Mouse (Mus musculus) heart, embryonic 12.5 days (tissue): ENCODE measurements around the gene Rtl8c. TPM values are rescaled to one million over a fixed set of nuclear protein-coding genes. Genes with fewer than 3 reads are reported as not detected.
"Not testable (repeated sequence)": the region's sequence is repeated elsewhere in the genome, so short reads cannot be mapped to it uniquely, and the experiment has no call there.

ENCODE experiments used
- ATAC-seq: fragments of 200-750 bp; cut with Nextera tagmentation; 2 replicates; pipeline ENCODE4 v1.8.0; 2017; ENCODE audit warnings: moderate TSS enrichment, moderate library complexity; ENCODE audit not compliant: insufficient number of reproducible peaks, low FRiP score
- H3K27ac ChIP-seq: fragments of 300-500 bp; sonication (generic); 2 replicates; pipeline ENCODE4 v1.5.1; 2016; ENCODE audit warnings: mild to moderate bottlenecking, moderate library complexity; ENCODE audit not compliant: poor library complexity, severe bottlenecking
- H3K27me3 ChIP-seq: fragments of 300-500 bp; sonication (generic); replicated peaks from 2 replicates; pipeline ENCODE4 v1.6.1; 2016; ENCODE audit warnings: mild to moderate bottlenecking, moderate library complexity
- H3K36me3 ChIP-seq: fragments of 300-500 bp; sonication (generic); 2 replicates; pipeline ENCODE4 v1.6.1; 2016; ENCODE audit warnings: mild to moderate bottlenecking, moderate library complexity
- H3K4me1 ChIP-seq: fragments of 300-500 bp; sonication (generic); replicated peaks from 2 replicates; pipeline ENCODE4 v1.6.1; 2016; ENCODE audit warnings: mild to moderate bottlenecking
- H3K4me2 ChIP-seq: fragments of 300-500 bp; sonication (generic); 2 replicates; pipeline ENCODE4 v1.6.1; 2016; ENCODE audit warnings: mild to moderate bottlenecking, moderate library complexity
- H3K4me3 ChIP-seq: fragments of 300-500 bp; sonication (generic); 2 replicates; pipeline ENCODE4 v1.5.1; 2016; ENCODE audit warnings: mild to moderate bottlenecking
- H3K9ac ChIP-seq: fragments of 300-500 bp; sonication (generic); 2 replicates; pipeline ENCODE4 v1.6.1; 2016; ENCODE audit warnings: mild to moderate bottlenecking, moderate library complexity
- H3K9me3 ChIP-seq: fragments of 300-500 bp; sonication (generic); replicated peaks from 2 replicates; pipeline ENCODE4 v1.6.1; 2016; ENCODE audit warnings: mild to moderate bottlenecking, moderate library complexity
- WGBS: fragments of 180-500 bp; shearing (Covaris S2); methylation state at CpG from one replicate; pipeline ENCODE4 v1.1.7; 2016; 5-methylcytosine and 5-hydroxymethylcytosine counted together
- polyA plus RNA-seq: library from polyadenylated mRNA; unstranded; fragments of >200 nt; fragmentation: Nextera tagmentation; extraction: Ambion mirVana; gene quantifications from 2 replicates; pipeline ENCODE4 v1.2.1, GENCODE M21; 2016

The Rtl8c gene
- polyA plus RNA-seq = 49.7 and 56.2 TPM in 2 replicates

- Histone ChIP-seq H3K9ac (peak within 1 kb of the TSS; percentile 71), H3K4me3 (peak within 1 kb of the TSS; percentile 55), H3K27ac (peak within 1 kb of the TSS; percentile 71), H3K4me1 (no peaks in the 10 kb centered on the region), H3K27me3 (no peaks in the 10 kb centered on the region), H3K36me3 (no peaks in the 10 kb centered on the region), H3K9me3 (no peaks in the 10 kb centered on the region), H3K4me2 (peak within 1 kb of the TSS; percentile 68)
- peak; percentile 74; the same call in 1 of the 2 replicates for ATAC-seq
- WGBS = 25% methylated on average over 19 of the region's 20 CpGs
These were observed at the start of gene Rtl8c for GRCm38 (mm10) chrX:53607242-53608121. Gene Rtl8c (plus strand): TSS chrX:53608032.

GRCm38 (mm10) chrX:53579311-53579710 is 28.5 kb upstream of the Rtl8c start:
- H3K9me3 ChIP-seq = no peaks in the 10 kb centered on the region
- no peak overlapping the region for H3K4me3 ChIP-seq
- no peak overlapping the region for H3K9ac ChIP-seq
- WGBS = 88% methylated on average over 1 of the region's 1 CpGs
- H3K36me3 ChIP-seq = no peaks in the 10 kb centered on the region
- no peak overlapping the region for H3K4me2 ChIP-seq
- H3K4me1 ChIP-seq = no peaks in the 10 kb centered on the region
- no peak overlapping the region for H3K27ac ChIP-seq
- ATAC-seq = no peak
- H3K27me3 ChIP-seq = no peaks in the 10 kb centered on the region

DNA sequence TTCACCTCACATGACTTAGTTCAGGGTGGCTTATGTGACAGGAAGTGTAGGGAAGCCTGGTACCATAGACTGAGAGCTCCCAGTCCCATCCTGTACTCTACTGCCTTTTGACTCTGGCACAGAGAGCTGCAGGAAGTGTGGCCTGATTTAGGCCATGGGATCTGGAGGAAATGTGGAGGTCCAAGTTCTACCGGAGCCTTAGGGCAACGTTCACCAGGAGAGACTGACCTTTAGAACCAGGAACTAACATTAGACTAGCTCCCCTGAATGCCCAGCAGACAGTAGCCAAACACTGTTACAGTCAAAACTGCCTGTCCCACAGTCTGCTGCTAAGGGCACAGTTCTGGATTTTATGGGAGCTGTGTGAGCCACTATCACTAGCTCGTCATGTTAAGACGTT is 26.4 kb upstream of the Rtl8c start:
- 80% methylated on average over 2 of the region's 4 CpGs for WGBS
- H3K36me3 ChIP-seq, H3K27me3 ChIP-seq, H3K4me2 ChIP-seq, H3K9me3 ChIP-seq, H3K4me3 ChIP-seq, H3K4me1 ChIP-seq, H3K27ac ChIP-seq, ATAC-seq, H3K9ac ChIP-seq: not testable (repeated sequence)

- H3K9ac ChIP-seq, H3K36me3 ChIP-seq, H3K27ac ChIP-seq, H3K4me2 ChIP-seq, H3K27me3 ChIP-seq, H3K9me3 ChIP-seq, H3K4me3 ChIP-seq, H3K4me1 ChIP-seq, ATAC-seq: not testable (repeated sequence)
- WGBS = 57% methylated on average over 3 of the region's 4 CpGs
These were observed 24.4 kb upstream of the Rtl8c start for GRCm38 (mm10) chrX:53583404-53583803.

DNA sequence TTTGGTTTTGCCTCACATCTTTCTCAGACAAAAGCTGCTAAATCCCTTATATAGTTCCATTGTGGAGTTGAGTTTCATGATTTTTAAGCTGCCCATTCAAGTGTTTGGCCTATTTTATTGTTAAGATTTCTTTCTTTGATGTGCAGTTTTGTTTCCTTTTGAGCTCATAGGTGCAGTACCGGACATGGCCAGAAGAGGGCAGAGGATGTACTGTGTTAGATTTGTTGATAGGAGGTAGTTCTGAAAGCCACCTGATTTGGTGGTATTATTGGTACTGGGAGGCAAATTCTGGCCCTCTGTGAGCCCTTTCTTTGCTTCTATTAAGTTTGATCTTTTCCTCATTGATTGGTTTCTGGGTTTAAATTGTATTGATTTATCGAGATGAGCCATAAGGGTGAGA is 7.8 kb upstream of the Rtl8c start:
- not testable (repeated sequence) for H3K4me2 ChIP-seq, H3K4me3 ChIP-seq, H3K27me3 ChIP-seq, H3K4me1 ChIP-seq, ATAC-seq, H3K9ac ChIP-seq, H3K36me3 ChIP-seq, H3K27ac ChIP-seq, H3K9me3 ChIP-seq
- 20% methylated on average over 2 of the region's 2 CpGs for WGBS

GRCm38 (mm10) chrX:53606176-53606575 is 1.7 kb upstream of the Rtl8c start:
- not testable (repeated sequence) for H3K27me3 ChIP-seq, H3K4me2 ChIP-seq, ATAC-seq, H3K9ac ChIP-seq, H3K36me3 ChIP-seq, H3K4me3 ChIP-seq, H3K27ac ChIP-seq, H3K9me3 ChIP-seq, H3K4me1 ChIP-seq
- 15% methylated on average over 1 of the region's 1 CpGs for WGBS

DNA sequence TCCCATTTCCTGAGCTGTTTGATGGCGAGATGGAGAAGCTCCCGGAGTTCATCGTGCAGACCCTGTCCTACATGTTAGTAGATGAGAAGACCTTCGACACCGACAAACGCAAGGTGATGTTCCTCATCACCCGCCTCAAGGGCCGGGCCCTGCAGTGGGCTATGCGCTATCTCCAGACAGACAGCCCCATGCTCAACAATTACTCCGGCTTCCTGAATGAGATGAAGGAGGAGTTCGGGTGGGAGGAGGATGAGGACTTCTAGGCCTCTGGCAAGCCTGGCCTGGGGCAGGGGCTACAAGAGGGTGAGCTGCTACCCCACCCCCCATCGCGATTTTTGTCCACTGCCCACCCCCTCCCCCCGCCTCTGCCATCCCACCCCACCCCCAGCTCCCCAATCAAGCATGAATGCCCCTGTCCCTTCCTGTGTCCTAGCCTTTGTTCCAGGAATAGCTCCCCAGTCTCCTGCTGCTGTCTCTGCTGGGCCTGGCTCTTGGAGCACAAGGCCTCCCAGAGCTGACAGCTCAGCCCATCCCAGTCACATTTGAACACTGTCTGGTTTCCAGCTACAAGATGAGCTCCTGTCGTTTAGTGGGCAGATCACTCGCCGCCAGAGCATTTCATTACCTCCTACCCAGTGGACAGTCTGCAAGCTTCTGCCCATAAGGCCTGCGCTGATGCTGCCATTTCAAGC is 436 bp downstream of the Rtl8c start:
- Histone ChIP-seq H3K9me3 (no peaks in the 10 kb centered on the region), H3K27me3 (no peaks in the 10 kb centered on the region), H3K36me3 (no peaks in the 10 kb centered on the region), H3K4me1 (no peaks in the 10 kb centered on the region), H3K4me3 (peak overlapping the region; percentile 55), H3K4me2 (peak overlapping the region; percentile 68), H3K9ac (peak overlapping the region; percentile 71), H3K27ac (peak overlapping the region; percentile 71)
- peak; percentile 18; the same call in 1 of the 2 replicates for ATAC-seq
- WGBS = 24% methylated on average over 17 of the region's 18 CpGs

GRCm38 (mm10) chrX:53608879-53609278 is 1.0 kb downstream of the Rtl8c start, which contains the start of gene Gm14597:
Gene Gm14597 (minus strand): TSS chrX:53608979.
- WGBS = 58% methylated on average over 3 of the region's 4 CpGs
- H3K9ac ChIP-seq = peak within 1 kb of the TSS; percentile 71
- H3K4me3 ChIP-seq = peak within 1 kb of the TSS; percentile 55
- not testable (repeated sequence) for H3K27me3 ChIP-seq, H3K9me3 ChIP-seq, ATAC-seq, H3K4me1 ChIP-seq, H3K36me3 ChIP-seq
- H3K4me2 ChIP-seq = peak within 1 kb of the TSS; percentile 68
- H3K27ac ChIP-seq = peak within 1 kb of the TSS; percentile 71

- no peak for ATAC-seq
- H3K9me3 ChIP-seq = no peaks in the 10 kb centered on the region
- no peak overlapping the region for H3K4me2 ChIP-seq
- H3K4me1 ChIP-seq = no peaks in the 10 kb centered on the region
- 6% methylated on average over 3 of the region's 3 CpGs for WGBS
- H3K27ac ChIP-seq = no peak overlapping the region
- H3K27me3 ChIP-seq = no peaks in the 10 kb centered on the region
- no peak overlapping the region for H3K4me3 ChIP-seq
- no peaks in the 10 kb centered on the region for H3K36me3 ChIP-seq
- no peak overlapping the region for H3K9ac ChIP-seq
These were observed 2.7 kb downstream of the Rtl8c start for GRCm38 (mm10) chrX:53610571-53610970.

DNA sequence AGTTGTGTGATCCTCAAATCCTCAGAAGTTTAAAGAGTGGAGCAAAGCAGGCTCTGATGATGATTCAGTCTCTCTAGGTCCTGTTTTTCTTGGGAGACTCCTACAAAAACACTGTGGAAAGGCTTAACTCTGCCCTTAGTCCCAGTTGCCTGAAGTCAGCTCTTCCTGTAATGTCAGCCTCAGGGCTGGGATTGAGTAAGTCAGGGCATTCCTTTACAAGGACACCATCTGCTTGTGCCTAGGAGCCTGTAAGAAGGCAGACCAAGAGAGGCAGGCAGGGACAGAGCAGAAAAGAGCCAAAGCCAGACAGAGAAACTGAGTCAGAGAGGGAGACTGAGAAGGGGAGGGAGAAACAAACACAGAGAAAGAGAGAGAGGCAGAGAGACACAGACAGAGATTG is 3.6 kb downstream of the Rtl8c start:
- not testable (repeated sequence) for H3K9ac ChIP-seq, ATAC-seq, H3K27me3 ChIP-seq, H3K4me2 ChIP-seq, H3K27ac ChIP-seq, H3K4me3 ChIP-seq, H3K9me3 ChIP-seq, H3K36me3 ChIP-seq, H3K4me1 ChIP-seq

DNA sequence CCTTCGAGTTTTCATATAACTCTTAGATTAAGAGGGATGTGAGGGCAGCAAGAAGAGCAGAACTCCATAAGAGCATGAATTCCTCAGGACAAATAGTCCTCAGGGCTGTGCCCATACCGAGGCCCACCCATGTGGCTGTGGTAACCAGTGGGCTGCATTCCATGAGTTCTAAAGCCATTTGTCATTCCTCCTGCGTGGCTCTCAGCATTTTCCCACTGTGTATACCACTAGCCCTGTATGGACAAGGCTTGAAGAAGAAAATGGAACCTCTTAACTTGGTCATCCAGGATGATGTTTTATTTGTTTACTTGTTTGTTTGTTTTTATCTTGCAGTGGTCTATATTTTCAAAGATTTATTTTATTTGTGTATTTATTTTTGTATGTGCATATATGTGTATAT is 30.3 kb downstream of the Rtl8c start:
- H3K9me3 ChIP-seq, ATAC-seq, H3K36me3 ChIP-seq, H3K4me3 ChIP-seq, H3K9ac ChIP-seq, H3K27me3 ChIP-seq, H3K4me1 ChIP-seq, H3K27ac ChIP-seq, H3K4me2 ChIP-seq: not testable (repeated sequence)
- WGBS = 54% methylated on average over 3 of the region's 3 CpGs
